Mouse (Mus musculus) CH12.LX (cell line): ENCODE results near the gene Myrip.

Experiments
- CHD1 ChIP-seq: IDR thresholded peaks from 2 replicates; pipeline ENCODE4 v1.6.1; 2012; ENCODE audit warnings: low read depth, low read length, improper control_type of control experiment, inconsistent platforms
- CTCF ChIP-seq, 2 experiments: IDR thresholded peaks in 1 of 2; conservative IDR thresholded peaks in 1 of 2; 2 replicates each; pipeline ENCODE4 v1.5.1; 2011 to 2012; ENCODE audit warnings: low read depth in 2 of 2, low read length in 2 of 2, improper control_type of control experiment in 1 of 2, inconsistent platforms in 1 of 2, mild to moderate bottlenecking in 1 of 2, moderate library complexity in 1 of 2
- EP300 ChIP-seq: IDR thresholded peaks from 2 replicates; pipeline ENCODE4 v1.6.1; 2011; ENCODE audit warnings: low read length, improper control_type of control experiment
- ETS1 ChIP-seq: conservative IDR thresholded peaks from 2 replicates; pipeline ENCODE4 v1.6.1; 2012; ENCODE audit warnings: low read depth, mild to moderate bottlenecking, inconsistent platforms, low read length, improper control_type of control experiment, moderate library complexity
- MAFK ChIP-seq: IDR thresholded peaks from 2 replicates; pipeline ENCODE4 v1.6.1; 2011; ENCODE audit warnings: low read length, improper control_type of control experiment; ENCODE audit not compliant: insufficient replicate concordance
- NELFE ChIP-seq: IDR thresholded peaks from 2 replicates; pipeline ENCODE4 v1.6.1; 2011; ENCODE audit warnings: low read depth, low read length, improper control_type of control experiment
- NRF1 ChIP-seq: IDR thresholded peaks from 2 replicates; pipeline ENCODE4 v1.6.1; 2014; ENCODE audit warnings: low read depth, mild to moderate bottlenecking, inconsistent platforms, low read length, improper control_type of control experiment, moderate library complexity
- POLR2A ChIP-seq: IDR thresholded peaks from 2 replicates; pipeline ENCODE4 v1.6.1; 2011; ENCODE audit warnings: low read depth, mild to moderate bottlenecking, improper control_type of control experiment, low read length
- RAD21 ChIP-seq: IDR thresholded peaks from 2 replicates; pipeline ENCODE4 v1.6.1; 2011; ENCODE audit warnings: low read depth, mild to moderate bottlenecking, low read length, improper control_type of control experiment, moderate library complexity
- RCOR1 ChIP-seq: conservative IDR thresholded peaks from 2 replicates; pipeline ENCODE4 v1.6.1; 2012; ENCODE audit warnings: low read depth, mild to moderate bottlenecking, inconsistent platforms, low read length, improper control_type of control experiment
- SIN3A ChIP-seq: IDR thresholded peaks from 2 replicates; pipeline ENCODE4 v1.6.1; 2012; ENCODE audit warnings: low read length, improper control_type of control experiment, inconsistent platforms
- SMC3 ChIP-seq: IDR thresholded peaks from 2 replicates; pipeline ENCODE4 v1.6.1; 2011; ENCODE audit warnings: low read depth, low read length, improper control_type of control experiment
- TCF12 ChIP-seq: IDR thresholded peaks from 2 replicates; pipeline ENCODE4 v1.6.1; 2014; ENCODE audit warnings: low read depth, mild to moderate bottlenecking, inconsistent platforms, low read length, improper control_type of control experiment
- USF1 ChIP-seq: IDR thresholded peaks from 2 replicates; pipeline ENCODE4 v1.6.1; 2014; ENCODE audit warnings: low read depth, mild to moderate bottlenecking, inconsistent platforms, low read length, improper control_type of control experiment

DNA sequence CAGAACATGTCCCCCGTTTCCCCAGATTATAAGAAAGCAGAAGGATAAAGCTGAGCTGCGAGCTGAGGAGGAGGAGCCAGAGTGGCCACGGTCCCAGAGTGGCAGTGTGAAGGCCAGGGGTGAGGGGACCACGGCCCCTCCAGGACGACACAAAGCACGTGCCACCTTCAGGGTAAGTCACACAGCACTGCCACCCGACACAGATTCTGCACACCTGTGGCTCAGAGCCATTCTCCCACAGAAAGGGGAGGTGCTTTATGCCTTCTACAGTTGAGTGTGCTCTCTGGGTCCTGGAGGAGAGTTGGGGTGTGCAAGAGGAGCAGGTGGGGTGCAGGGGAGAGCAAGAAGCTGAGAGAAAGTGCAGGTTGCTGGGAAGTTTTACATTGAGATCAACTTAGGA is 123.3 kb downstream of the Myrip start:
- no peak for TF ChIP-seq NRF1
- no peak for TF ChIP-seq TCF12
- no peak for TF ChIP-seq SIN3A
- no peak for TF ChIP-seq MAFK
- TF ChIP-seq SMC3 = no peak
- TF ChIP-seq CTCF (conservative IDR thresholded peaks at IDR 0.05 in 1 of 2, IDR thresholded peaks at IDR 0.05 in 1 of 2; ENCODE audit: low read depth in 2 of 2, low read length in 2 of 2) = no peak
- TF ChIP-seq POLR2A = no peak
- no peak for TF ChIP-seq EP300
- TF ChIP-seq RAD21 = no peak
- TF ChIP-seq RCOR1 = no peak
- no peak for TF ChIP-seq CHD1
- TF ChIP-seq ETS1 = no peak
- no peak for TF ChIP-seq USF1
- TF ChIP-seq NELFE = no peak
